Mouse (Mus musculus): ENCODE results near the gene Sec62. TPM values are rescaled to one million over a fixed set of nuclear protein-coding genes. Genes with fewer than 3 reads are reported as not detected.

The Sec62 gene
- polyA plus RNA-seq (2012; rRNA removed): 3.8 and 5.9 TPM in 2 replicates

GRCm38 (mm10) chr3:30792737-30793402 is at the start of gene Sec62:
TSS of gene Sec62 (plus strand) at chr3:30792875.

GRCm38 (mm10) chr3:30746006-30746405 is 46.7 kb upstream of the Sec62 start, which contains the start of gene Samd7:
TSS of gene Samd7 (plus strand) at chr3:30746293.

GRCm38 (mm10) chr3:30855604-30856458 is 63.2 kb downstream of the Sec62 start, which contains the start of gene Gpr160:
TSS of gene Gpr160 (plus strand) at chr3:30855950.

Other genes with a start within 250 kb of the Sec62 start
- gene Mecom, start 244.9 kb upstream of the Sec62 start, polyA plus RNA-seq (2012; rRNA removed): 5.2 and 8.6 TPM in 2 replicates
- gene Actrt3, start 192.9 kb upstream of the Sec62 start, polyA plus RNA-seq (2012; rRNA removed): not detected in 2 replicates
- gene Mynn, start 190.8 kb upstream of the Sec62 start, polyA plus RNA-seq (2012; rRNA removed): 1.5 and 3.3 TPM in 2 replicates
- not detected in 2 replicates for gene Lrriq4, start 148.4 kb upstream of the Sec62 start, polyA plus RNA-seq (2012; rRNA removed)
- not detected in 2 replicates for gene Lrrc34, start 145.0 kb upstream of the Sec62 start, polyA plus RNA-seq (2012; rRNA removed)
- gene Lrrc31, start 93.0 kb upstream of the Sec62 start, polyA plus RNA-seq (2012; rRNA removed): 1.5 and 2.6 TPM in 2 replicates
- not detected in 2 replicates for gene Samd7, start 46.6 kb upstream of the Sec62 start, polyA plus RNA-seq (2012; rRNA removed)
- 5.9 and 6.6 TPM in 2 replicates for gene Gpr160, start 63.1 kb downstream of the Sec62 start, polyA plus RNA-seq (2012; rRNA removed)
- gene Phc3, start 176.5 kb downstream of the Sec62 start, polyA plus RNA-seq (2012; rRNA removed): 5.4 and 9.2 TPM in 2 replicates
- gene Prkci, start 202.9 kb downstream of the Sec62 start, polyA plus RNA-seq (2012; rRNA removed): 3.2 and 4.2 TPM in 2 replicates